Mouse (Mus musculus) adrenal gland, postnatal 10 days (tissue): ENCODE data around the gene Tmem141. TPM values are rescaled to one million over a fixed set of nuclear protein-coding genes. Genes with fewer than 3 reads are reported as not detected.

ENCODE experiments used
- DNase-seq: peaks from one replicate; pipeline ENCODE4 v3.0.0; 2021; ENCODE audit warnings: mixed read lengths
- total RNA-seq, 2 experiments: library from RNA; stranded (reverse); gene quantifications; 2 replicates each; pipeline ENCODE4 v1.2.3; 2021

The Tmem141 gene
- total RNA-seq, 2 experiments from 2014 or later = 28.2 to 30.8 TPM

DNA sequence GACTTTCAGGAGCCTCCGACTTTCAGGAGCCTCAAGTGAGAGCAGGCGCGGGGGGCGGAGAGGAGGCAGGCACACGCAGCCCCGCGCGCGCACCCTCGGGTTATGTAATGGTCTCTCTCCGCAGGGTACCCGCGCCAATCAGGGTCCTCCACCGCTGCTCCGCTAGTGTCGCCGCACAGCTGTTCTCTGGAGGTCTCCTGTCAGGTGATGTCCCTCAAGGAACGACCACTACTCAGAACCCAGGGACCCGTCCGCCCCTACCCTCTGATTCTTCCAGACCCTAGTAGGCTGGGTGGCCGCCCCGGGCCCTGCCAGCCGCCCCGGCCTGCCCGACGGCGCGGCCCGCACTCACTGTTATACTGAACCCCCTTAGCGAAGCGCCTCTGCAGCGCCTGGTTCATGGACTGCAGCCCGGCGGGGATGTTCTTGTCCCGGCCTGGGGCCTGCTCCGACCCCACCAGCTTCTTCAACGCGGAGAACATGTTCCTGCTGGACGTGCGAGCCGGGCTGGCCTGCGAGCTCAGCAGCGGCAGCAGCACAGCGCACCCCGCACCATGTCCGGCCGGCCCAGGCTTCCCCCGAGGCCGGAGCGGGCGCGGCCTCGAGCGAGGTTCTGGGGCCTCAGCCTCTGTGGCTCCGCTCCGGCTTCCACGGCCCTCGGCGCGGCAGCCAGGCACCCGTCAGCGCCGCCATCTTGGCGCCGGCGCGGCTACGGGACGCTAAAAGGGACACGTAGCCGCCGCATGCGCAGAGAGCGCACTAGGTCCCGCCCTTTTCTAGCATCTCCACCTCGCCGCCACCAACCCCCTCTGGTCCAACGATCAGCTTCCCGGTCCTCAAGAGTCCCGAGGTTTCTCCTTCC, 13.8 kb downstream of the Tmem141 start, which contains the start of gene Rabl6:
TSS of gene Rabl6 (minus strand) at position 761 of the 862 bp plus-strand sequence.
- DNase-seq = peak; percentile 93

DNA sequence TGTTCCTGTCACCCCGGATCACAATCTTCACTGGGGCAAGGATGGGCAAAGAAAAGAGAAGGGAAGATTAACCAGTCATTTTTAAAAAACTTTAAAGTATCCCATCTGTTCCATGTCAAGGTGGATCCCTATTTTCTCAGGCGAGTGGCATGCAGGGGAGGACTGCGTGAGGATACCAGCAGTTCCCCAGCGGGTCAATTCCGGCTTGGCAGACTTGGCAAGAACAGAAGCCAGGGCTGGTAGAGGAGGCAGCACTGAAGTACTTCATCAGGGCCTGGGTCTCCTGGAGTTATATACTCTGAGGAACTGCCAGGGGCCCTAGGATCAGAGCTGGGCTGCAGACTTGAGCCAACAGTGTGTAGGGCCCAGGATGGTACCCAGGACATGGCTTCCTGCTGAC, 19.3 kb downstream of the Tmem141 start:
- DNase-seq = no peak

DNA sequence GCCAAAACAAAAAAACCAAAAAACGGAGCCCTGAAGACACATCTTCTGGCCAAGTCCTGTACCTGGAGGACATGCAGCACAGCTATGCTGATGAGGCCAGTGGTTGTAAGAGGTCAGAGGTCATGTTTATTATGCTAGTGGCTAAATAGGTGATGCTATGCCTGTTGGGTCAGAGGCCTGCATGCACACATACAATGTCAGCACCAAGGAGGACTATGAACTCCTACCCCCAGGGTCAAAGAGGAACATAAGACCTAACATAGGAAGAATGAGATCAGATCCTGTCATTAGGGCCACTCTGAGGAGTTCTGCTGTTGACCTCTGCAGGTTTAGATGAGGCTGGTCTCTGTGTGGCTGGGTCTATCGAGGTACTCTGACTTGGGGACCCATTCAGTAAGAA, 21.8 kb downstream of the Tmem141 start:
- DNase-seq = no peak

DNA sequence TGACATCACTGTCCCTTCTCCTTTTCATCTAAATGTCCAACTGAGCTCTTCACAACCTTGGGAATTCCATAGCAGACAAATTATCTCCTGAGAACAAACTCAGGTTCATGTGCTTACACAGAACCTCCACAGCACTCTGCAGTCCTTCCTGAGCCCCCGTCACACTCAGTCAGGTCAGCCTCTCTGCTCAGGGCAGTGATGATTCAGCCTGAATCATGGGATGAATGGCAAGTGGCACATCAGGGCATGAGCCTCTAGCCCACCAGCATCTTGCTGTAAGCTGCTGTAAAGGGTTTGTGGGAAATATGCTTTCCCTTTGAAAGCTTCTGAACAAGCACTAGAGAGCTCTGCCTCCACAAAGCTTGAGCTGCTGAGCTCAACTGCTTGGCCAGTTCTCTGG, 23.1 kb downstream of the Tmem141 start:
- DNase-seq = no peak

DNA sequence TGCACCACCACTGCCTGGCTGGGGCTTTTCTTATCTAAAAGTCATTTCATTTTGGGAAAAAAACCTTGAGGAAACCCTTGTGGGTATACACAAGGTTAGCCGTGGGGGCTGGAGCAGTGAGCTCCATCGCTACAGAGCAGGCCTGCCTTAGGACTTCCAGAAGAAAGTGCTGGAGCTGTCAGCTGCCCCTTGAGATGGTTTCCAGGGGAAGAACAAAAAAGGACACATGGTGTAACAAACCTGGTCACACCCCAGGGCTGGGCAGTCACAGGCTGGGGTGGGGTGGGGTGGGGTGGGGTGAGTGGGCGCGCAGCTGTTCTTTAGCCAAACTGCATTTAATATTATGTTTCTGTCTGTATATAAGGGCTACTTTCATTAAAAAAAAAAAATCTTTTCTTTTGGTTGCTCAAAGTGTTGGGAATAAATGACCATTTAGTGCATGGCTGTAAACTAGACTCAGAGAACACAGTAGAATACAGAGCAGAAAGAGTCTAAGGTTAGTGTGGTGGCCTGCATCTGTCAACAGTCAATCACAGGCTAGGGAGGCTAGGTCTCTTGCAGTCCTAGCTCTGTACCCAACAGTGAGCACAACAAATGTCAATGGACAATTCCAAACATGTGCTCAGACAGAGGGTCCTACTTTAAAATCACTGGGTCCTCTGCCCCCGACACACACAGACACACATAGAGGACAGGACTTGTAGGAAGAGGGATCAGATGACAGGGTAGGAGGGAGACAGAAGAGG, 24.9 kb downstream of the Tmem141 start:
- no peak for DNase-seq

DNA sequence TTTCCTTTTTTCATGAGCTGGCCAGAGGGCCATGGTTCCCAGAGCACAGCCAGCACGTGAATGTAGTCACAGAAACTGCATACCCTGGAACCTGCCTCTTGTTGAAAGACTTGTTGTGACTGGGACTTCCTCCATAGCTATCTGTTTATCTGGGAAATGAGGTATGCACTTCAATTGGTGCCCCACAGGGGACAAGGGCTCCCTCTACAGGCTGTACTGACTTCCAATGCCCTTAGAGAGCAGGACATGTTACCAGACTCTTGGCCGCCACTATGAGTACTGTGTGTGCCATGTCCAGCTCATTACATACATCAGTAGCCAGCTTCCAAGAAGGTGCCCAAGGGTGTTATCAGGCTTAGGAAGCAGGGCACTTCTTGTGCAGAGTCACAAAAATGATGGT, 29.9 kb downstream of the Tmem141 start:
- DNase-seq = peak; percentile 50

DNA sequence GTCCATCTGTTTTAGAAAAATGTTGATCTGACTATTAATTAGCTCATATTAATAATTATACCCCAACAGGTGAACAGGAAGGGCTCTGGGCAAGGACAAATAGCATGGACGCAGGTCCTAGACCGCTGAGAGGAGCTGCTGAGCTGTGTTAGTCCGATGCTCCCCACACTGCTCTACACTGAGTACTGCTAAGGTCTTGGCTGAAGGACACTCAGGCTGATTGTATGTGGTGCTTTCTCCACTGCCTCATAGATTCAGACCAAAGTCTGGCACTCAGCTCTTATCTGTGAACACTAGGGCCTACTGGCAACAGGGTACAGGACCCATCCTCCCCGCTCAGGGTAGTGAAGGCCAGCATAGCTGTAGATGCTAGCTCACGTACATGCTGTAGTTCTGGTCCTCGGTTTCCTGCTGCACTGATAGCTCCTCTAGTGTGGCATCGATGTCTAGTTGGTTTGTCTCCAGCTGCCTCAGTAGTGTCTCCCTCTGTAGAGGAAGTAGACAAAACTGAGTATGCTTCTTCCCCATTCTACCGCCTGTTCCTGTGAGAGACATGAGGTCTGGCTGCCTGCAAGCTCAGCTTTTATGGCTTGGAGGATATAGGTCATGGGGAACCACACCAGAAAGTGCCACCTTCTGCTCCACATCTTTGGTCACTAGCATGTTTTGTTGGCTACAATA, 33.4 kb downstream of the Tmem141 start:
- DNase-seq = no peak

DNA sequence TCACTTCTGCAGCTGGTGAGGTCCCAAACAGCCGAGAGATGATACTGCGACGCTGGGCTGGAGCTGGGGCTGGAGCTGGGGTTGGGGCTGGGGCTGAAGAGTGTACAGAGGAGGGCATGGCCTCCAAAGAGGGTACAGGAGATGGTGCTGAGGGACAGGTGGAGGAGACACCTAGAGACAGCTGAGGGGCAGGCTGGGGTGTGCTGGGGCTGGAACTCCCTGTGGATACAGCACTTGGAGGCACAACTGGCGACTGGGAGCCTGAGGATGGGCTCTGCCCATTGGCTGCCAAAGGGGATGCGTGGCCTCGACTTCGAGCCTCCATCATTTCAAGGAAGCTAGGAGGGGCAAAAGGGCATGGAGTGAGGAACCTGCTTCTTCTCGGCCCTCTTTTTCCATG, 34.5 kb downstream of the Tmem141 start:
- DNase-seq = no peak

DNA sequence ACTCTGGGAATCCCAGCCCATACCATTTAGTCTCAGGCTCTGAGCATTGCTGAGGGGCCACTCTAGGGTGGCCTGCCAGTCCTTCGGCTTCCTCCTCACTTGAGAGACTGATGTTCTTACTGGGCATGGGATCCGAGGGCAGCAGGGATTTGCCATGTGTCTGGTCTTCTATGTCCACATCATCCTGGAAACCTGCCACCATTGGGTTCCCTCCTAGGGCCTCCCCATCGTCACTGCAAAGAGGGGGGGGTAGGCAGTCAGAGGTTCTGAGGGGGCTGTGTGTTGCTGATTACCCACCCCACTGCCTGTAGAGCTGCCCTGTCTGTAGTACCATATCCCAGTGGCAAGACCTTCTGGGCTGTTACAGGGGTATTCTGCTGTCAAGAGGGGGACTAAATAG, 36.2 kb downstream of the Tmem141 start:
- DNase-seq = peak; percentile 14

DNA sequence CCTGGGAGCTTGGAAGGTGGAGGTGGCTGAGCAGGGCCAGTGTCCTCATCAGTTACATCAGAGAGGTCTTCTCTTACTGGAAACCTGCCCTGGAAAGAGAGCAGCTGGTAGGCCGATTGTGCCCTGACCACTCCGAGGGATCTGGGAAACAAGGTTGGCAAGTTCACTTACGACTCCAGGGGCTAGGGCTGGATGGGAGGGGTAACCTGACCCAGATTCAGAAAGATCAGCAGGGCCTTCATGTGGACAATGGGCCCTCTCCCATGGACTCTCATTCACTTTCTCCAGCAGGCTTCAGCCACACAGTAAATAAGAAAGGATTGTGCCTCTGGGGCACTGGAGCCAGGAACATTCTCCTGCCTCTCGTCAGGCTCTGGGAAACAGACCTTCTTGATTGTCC, 36.9 kb downstream of the Tmem141 start:
- DNase-seq = no peak

DNA sequence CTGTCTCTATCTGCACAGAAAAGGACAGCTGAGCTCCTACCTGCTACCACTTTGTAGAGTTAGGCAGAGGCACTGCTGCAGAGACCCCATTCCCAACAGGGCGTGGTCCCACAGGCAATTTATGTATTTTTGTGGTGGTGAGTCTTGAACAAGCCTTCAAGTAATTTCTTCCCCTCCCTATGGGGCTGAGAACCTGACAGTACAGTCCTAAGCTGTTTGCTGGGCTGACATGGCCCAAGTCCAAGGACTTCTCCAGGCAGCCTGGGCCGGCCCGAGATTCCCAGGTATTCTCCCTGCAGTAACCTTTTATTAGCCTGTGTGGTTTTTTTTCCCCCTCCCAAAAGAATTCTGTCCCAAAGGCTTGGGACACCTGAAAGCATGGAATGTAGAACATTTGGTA, 37.7 kb downstream of the Tmem141 start:
- peak; percentile 27 for DNase-seq

DNA sequence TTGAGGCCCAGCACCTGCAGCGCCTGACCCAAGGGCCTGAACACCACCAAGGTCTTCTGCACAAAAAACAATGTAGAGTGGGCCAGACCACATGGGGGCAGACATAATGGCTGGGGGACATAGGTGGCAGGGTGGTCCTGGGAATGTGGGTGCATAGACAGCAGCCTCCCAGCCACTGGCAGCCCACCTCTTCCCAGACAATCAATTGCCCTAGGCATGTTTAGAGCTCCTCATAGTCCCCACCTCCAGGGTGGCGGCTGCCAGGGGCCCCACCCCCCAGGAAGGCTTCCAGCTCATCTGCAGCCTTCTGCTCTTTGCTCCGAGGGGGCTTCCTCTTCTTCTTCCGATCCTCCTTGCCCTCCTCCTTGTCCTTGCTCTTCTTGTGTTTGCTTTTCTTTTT, 38.2 kb downstream of the Tmem141 start:
- DNase-seq = peak; percentile 22

DNA sequence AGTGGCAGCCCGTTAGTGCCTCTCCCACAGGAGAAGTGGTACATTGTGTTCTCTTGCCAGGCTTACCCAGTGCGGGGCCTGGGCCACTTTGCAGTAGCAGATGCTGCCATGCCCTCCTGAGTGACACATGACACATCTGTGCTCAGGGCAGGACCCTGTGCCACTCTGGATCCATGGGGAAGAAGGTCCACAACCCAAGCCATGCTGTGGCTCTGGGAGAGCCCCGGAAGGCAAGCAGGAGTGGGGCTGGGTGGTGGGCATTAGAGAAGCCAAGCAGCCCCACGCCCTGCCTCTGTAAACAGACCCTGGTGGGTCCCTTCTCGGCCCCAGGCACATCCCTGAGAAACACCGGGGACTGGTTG, 38.7 kb downstream of the Tmem141 start:
- DNase-seq = peak; percentile 24

DNA sequence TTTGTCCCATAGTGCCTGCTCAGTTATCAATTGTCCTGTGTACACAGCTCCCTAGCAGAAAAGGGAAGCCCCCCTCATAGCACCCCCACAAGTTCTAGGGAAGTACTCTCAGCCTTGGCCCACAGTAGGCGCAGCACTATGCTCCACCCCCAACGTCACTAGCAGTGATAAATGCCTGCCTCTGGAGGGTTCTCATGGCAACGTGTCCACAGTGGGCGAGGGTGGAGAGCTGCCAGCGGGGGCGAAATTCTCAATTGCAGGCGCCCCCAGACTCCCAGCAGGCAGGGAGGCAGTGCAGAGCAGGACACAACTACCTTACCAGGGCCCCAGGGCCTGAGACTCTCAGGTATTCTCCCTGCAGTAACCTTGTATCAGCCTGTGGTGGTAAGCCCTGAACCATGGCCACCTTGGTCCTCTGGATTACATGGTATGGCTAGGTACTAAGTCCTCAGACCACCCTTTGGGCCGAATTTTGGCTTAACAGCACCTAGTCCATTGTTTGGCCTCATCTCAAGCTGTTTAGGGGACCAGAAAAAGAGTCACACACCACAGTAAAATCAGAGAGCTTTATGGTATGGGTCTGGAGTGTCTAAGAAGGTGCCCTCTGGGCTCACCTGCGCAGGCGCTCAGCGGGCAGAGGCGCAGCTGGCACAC, 39.2 kb downstream of the Tmem141 start:
- peak; percentile 57 for DNase-seq

DNA sequence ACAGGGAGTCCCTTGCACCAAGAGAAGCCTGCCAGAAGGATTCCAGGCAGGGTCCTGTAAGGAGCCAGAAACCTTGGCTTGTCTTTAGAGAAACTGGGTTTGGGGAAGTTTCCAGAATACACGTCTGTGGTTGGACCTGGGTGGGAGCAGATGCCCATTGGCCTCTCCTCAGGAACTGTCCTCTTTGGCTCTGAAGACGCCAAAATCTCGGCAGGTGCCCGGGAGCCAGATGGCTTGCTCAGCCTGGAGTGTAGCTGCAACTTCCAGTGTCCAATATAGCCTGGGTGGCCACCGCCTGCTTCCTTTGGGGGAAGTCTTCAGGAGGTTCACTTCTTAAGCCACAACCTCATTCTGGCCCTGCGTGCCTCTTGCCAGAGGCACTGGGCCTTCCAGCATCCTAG, 39.9 kb downstream of the Tmem141 start:
- DNase-seq = peak; percentile 26

DNA sequence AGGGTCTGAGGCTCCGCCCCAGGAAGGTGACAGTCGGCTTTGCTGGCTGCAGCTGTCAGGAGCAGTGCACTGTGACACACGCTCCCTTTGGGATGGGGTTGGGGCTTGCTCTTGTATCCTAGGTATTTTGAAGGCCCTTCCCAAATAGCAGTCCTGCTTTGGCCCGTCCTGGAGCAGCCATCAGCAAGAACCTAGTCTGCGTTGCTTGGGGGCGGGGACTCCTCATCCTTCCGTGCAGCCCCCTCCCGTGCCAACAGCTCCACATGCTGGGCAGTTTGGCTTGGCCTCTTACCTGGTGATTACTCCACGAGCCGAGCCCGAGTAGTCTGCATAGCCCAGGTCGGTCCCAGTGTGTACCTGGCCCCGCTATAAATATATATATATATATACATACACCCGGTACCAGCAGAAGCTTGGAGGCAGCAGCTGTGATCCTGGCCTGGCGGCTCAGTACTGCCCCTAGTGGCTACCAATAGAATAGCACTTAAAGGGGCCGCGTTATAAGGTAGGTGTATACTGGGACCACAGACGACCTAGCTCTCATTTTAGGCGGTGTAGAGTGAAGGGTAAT, 40.4 kb downstream of the Tmem141 start, which contains the start of gene Ajm1:
TSS of gene Ajm1 (minus strand) at position 464 of the 571 bp plus-strand sequence.
- DNase-seq = peak; percentile 73

DNA sequence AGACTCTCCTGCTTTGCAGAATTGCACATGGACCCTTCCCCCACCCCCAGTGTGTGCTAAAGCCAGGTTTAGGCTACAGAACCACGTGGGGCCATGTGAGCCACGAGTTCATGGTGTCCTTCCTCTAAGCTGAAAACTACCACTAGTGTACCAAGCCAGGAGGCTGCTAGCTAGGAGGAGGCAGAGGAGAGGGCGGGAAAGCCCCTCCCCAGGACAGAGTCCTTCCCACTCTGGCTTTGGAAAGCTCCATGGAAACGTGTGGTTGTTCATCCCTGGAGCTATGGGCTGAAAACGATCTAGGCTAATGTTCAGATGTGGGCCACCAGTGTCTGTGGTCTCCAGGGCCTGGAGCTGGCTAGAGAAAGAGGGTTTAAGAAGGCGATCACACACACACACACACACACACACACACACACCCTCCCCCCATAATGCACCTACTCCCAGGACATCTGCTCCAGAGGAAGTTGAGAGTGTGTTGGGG, 41.1 kb downstream of the Tmem141 start:
- no peak for DNase-seq

DNA sequence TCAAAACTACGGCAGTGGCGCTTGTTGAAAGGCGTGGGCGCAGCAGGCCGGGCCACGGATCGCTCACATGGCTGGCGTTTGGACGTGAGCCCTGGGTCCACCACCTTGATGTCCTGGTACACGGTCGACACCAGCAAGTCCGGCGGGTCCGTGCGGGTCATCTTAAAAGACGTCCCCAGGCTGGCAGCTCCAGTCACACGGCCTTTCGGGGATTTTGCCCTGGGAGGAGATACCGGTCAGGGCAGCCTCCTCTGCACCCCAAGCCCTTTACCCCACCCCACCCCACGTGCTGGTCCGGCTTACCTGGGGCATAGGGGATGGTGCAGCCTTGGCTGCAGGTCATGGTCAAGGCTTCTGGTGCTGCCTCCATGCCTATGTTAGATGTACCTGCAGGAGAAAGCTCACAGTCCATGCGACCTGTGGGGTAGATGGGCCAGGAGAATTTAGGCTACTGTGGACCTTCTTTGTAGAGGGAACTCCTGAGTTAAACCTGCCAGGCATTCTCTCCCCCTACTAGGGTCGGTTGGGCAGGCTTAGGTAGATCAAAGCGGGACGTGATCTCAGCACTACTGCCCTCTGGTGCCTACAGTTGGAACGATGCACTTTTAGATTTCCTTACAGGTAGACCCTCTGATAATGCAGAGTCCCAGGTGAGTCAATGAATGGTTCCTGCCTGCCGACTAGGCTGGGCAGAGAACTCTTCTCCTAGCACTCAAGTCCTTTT, 41.9 kb downstream of the Tmem141 start:
- peak; percentile 50 for DNase-seq

DNA sequence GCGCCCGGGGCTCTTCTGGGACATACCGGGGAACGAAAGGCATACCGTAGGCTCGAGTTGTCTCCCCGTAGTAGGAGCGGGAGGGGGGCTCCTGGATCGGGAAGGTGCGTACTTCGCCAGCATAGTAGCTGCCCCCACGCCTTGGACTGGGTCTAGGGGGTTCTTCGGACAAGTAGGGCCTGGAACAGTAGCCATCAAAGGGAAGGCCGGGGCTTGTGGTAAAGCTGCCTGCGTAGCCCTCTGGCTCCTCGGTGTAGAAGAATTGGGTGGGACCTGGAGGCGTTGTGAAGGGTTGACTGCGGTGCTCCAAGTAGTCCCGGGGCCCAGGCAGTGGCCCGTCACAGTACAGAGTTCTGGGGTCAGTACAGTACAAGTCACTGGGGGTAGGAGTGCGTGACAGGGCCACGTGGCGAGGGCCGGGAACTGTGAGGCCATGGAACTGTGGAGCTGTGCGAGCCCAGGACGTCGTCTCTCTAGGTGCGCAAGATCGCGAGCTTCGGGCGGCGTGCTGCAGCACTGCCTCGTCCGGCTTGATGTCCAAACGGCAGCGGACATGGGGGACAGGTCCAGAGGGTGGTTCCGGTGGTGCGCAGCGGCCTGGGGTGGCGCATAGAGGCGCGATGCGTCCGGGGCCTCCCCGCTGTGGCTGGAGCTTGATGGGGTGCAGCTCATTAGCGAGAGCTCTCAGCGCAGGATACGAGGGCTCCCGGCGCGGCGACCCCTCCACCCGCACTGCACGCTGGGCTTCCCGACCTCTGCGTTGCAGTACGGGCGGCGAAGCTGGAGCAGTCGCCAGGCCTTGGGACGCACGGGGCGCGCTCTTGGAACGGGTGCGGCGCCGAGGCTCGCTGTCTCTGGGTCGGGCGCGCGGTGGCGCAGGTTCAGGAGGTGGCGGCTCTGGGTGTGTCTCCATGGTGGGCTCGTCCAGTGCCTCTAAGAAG, 42.7 kb downstream of the Tmem141 start:
- peak; percentile 24 for DNase-seq
